Mouse (Mus musculus) neural tube, embryonic 14.5 days (tissue): ENCODE results near the gene Ankdd1a. TPM values are rescaled to one million over a fixed set of nuclear protein-coding genes. Genes with fewer than 3 reads are reported as not detected.

Experiments
- ATAC-seq: fragments of 200-750 bp; cut with Nextera tagmentation; 2 replicates; pipeline ENCODE4 v1.8.0; 2017; ENCODE audit warnings: low read depth, mild to moderate bottlenecking, moderate TSS enrichment, moderate library complexity
- H3K27ac ChIP-seq: fragments of 300-500 bp; sonication (generic); 2 replicates; pipeline ENCODE4 v1.5.1; 2014; ENCODE audit warnings: low read depth, mild to moderate bottlenecking, control low read depth, low read length, moderate library complexity, mixed read lengths
- H3K27me3 ChIP-seq: fragments of 300-500 bp; sonication (generic); 2 replicates; pipeline ENCODE4 v1.6.1; 2014; ENCODE audit warnings: low read length; ENCODE audit not compliant: control insufficient read depth, insufficient read depth
- H3K36me3 ChIP-seq: fragments of 300-500 bp; sonication (generic); 2 replicates; pipeline ENCODE4 v1.6.1; 2014; ENCODE audit warnings: low read length, mixed read lengths; ENCODE audit not compliant: control insufficient read depth, insufficient read depth
- H3K4me1 ChIP-seq: fragments of 300-500 bp; sonication (generic); 2 replicates; pipeline ENCODE4 v1.6.1; 2014; ENCODE audit warnings: low read length; ENCODE audit not compliant: control insufficient read depth, insufficient read depth
- H3K4me2 ChIP-seq: fragments of 300-500 bp; sonication (generic); 2 replicates; pipeline ENCODE4 v1.6.1; 2014; ENCODE audit warnings: mild to moderate bottlenecking, low read depth, low read length, control low read depth
- H3K4me3 ChIP-seq: fragments of 300-500 bp; sonication (generic); 2 replicates; pipeline ENCODE4 v1.5.1; 2014; ENCODE audit warnings: low read depth, low read length, control low read depth, mixed read lengths
- H3K9ac ChIP-seq: fragments of 300-500 bp; sonication (generic); replicated peaks from 2 replicates; pipeline ENCODE4 v1.6.1; 2014; ENCODE audit warnings: low read depth, mild to moderate bottlenecking, control low read depth, low read length, mixed read lengths
- H3K9me3 ChIP-seq: fragments of 300-500 bp; sonication (generic); 2 replicates; pipeline ENCODE4 v1.6.1; 2016; ENCODE audit warnings: low read length; ENCODE audit not compliant: control insufficient read depth
- WGBS: fragments of 180-500 bp; shearing (Covaris S2); extraction: QIAGEN DNeasy Blood & Tissue Kit; methylation state at CpG from one replicate; pipeline ENCODE4 v1.1.7; 2014; 5-methylcytosine and 5-hydroxymethylcytosine counted together
- polyA plus RNA-seq: library from polyadenylated mRNA; unstranded; fragments of >200 nt; fragmentation: Nextera tagmentation; extraction: Ambion mirVana; gene quantifications from 2 replicates; pipeline ENCODE4 v1.2.1, GENCODE M21; 2014

Ankdd1a gene
- polyA plus RNA-seq, 1 experiment from 2014 or later = 1.2 TPM

- no peak overlapping the region for H3K9ac ChIP-seq
- H3K4me1 ChIP-seq = peaks cover 8% of the 10 kb centered on the region
- no peak overlapping the region for H3K4me3 ChIP-seq
- no peaks in the 10 kb centered on the region for H3K9me3 ChIP-seq
- WGBS = 38% methylated on average over 8 of the region's 8 CpGs
- H3K27me3 ChIP-seq = no peaks in the 10 kb centered on the region
- no peak overlapping the region for H3K4me2 ChIP-seq
- ATAC-seq = no peak
- H3K27ac ChIP-seq = no peak overlapping the region
- H3K36me3 ChIP-seq = no peaks in the 10 kb centered on the region
Observed at GRCm38 (mm10) chr9:65548311-65548710, 28.3 kb upstream of the Ankdd1a start.

GRCm38 (mm10) chr9:65547844-65548243, 27.9 kb upstream of the Ankdd1a start:
- no peaks in the 10 kb centered on the region for H3K27me3 ChIP-seq
- no peak overlapping the region for H3K4me2 ChIP-seq
- H3K27ac ChIP-seq = no peak overlapping the region
- whole genome bisulfite sequencing = 56% methylated on average over 4 of the region's 4 CpGs
- peaks cover 8% of the 10 kb centered on the region for H3K4me1 ChIP-seq
- H3K9me3 ChIP-seq = no peaks in the 10 kb centered on the region
- no peak overlapping the region for H3K4me3 ChIP-seq
- no peaks in the 10 kb centered on the region for H3K36me3 ChIP-seq
- no peak for ATAC-seq
- no peak overlapping the region for H3K9ac ChIP-seq

- Histone ChIP-seq H3K27ac (no peak overlapping the region), H3K4me1 (peaks cover 8% of the 10 kb centered on the region), H3K27me3 (no peaks in the 10 kb centered on the region), H3K9ac (no peak overlapping the region), H3K36me3 (no peaks in the 10 kb centered on the region), H3K4me2 (no peak overlapping the region), H3K4me3 (no peak overlapping the region), H3K9me3 (no peaks in the 10 kb centered on the region)
- no peak for ATAC-seq
- WGBS = 86% methylated on average over 5 of the region's 5 CpGs
Observed at GRCm38 (mm10) chr9:65547111-65547510, 27.1 kb upstream of the Ankdd1a start.

- no peaks in the 10 kb centered on the region for H3K36me3 ChIP-seq
- H3K4me1 ChIP-seq = peaks cover 7% of the 10 kb centered on the region
- no peak overlapping the region for H3K4me2 ChIP-seq
- H3K9me3 ChIP-seq = no peaks in the 10 kb centered on the region
- H3K27ac ChIP-seq = no peak overlapping the region
- H3K9ac ChIP-seq = no peak overlapping the region
- no peak for ATAC-seq
- WGBS = 61% methylated on average over 4 of the region's 4 CpGs
- H3K27me3 ChIP-seq = no peaks in the 10 kb centered on the region
- no peak overlapping the region for H3K4me3 ChIP-seq
Observed at GRCm38 (mm10) chr9:65546413-65546695, 26.4 kb upstream of the Ankdd1a start.

GRCm38 (mm10) chr9:65545635-65546412, 25.8 kb upstream of the Ankdd1a start:
- 70% methylated on average over 10 of the region's 10 CpGs for whole genome bisulfite sequencing

GRCm38 (mm10) chr9:65542111-65542524, 22.1 kb upstream of the Ankdd1a start:
- Histone ChIP-seq H3K9ac (no peak overlapping the region), H3K9me3 (no peaks in the 10 kb centered on the region), H3K27ac (no peak overlapping the region), H3K4me2 (no peak overlapping the region), H3K4me3 (no peak overlapping the region), H3K4me1 (no peaks in the 10 kb centered on the region), H3K36me3 (no peaks in the 10 kb centered on the region), H3K27me3 (no peaks in the 10 kb centered on the region)
- WGBS = 92% methylated on average over 7 of the region's 7 CpGs
- no peak for ATAC-seq

More at GRCm38 (mm10) chr9:65545635-65546412, 25.8 kb upstream of the Ankdd1a start:
- Histone ChIP-seq H3K27ac (no peak overlapping the region), H3K9me3 (no peaks in the 10 kb centered on the region), H3K27me3 (no peaks in the 10 kb centered on the region), H3K36me3 (no peaks in the 10 kb centered on the region), H3K4me2 (no peak overlapping the region), H3K4me3 (no peak overlapping the region), H3K4me1 (peaks cover 5% of the 10 kb centered on the region), H3K9ac (no peak overlapping the region)
- no peak for ATAC-seq

- WGBS = 59% methylated on average over 13 of the region's 13 CpGs
Observed at GRCm38 (mm10) chr9:65541126-65542068, 21.4 kb upstream of the Ankdd1a start.

GRCm38 (mm10) chr9:65539697-65540096, 19.7 kb upstream of the Ankdd1a start:
- H3K27ac ChIP-seq = no peak overlapping the region
- no peaks in the 10 kb centered on the region for H3K9me3 ChIP-seq
- H3K9ac ChIP-seq = no peak overlapping the region
- H3K4me1 ChIP-seq = no peaks in the 10 kb centered on the region
- no peaks in the 10 kb centered on the region for H3K27me3 ChIP-seq
- no peak overlapping the region for H3K4me2 ChIP-seq
- no peaks in the 10 kb centered on the region for H3K36me3 ChIP-seq
- H3K4me3 ChIP-seq = no peak overlapping the region
- ATAC-seq = no peak
- 80% methylated on average over 9 of the region's 9 CpGs for WGBS

More at GRCm38 (mm10) chr9:65541126-65542068, 21.4 kb upstream of the Ankdd1a start:
- H3K27ac ChIP-seq = no peak overlapping the region
- H3K4me3 ChIP-seq = no peak overlapping the region
- H3K27me3 ChIP-seq = no peaks in the 10 kb centered on the region
- no peaks in the 10 kb centered on the region for H3K9me3 ChIP-seq
- H3K9ac ChIP-seq = no peak overlapping the region
- no peak for ATAC-seq
- no peaks in the 10 kb centered on the region for H3K4me1 ChIP-seq
- H3K4me2 ChIP-seq = no peak overlapping the region
- no peaks in the 10 kb centered on the region for H3K36me3 ChIP-seq
